Mouse (Mus musculus) cerebellum, adult 11-12 months (tissue): ENCODE results near the gene Cyp2s1.

Experiments used
- DNase-seq: peaks from one replicate; pipeline ENCODE4 v3.0.0; 2022

Cyp2s1 gene

GRCm38 (mm10) chr7:25816241-25816919 lies at the start of gene Cyp2s1:
Cyp2s1 (minus strand) TSS chr7:25816913.
- DNase-seq = no peak

GRCm38 (mm10) chr7:25864861-25865260 lies 48.1 kb upstream of the Cyp2s1 start:
- DNase-seq = no peak

- no peak for DNase-seq
Measured at GRCm38 (mm10) chr7:25863756-25864155, 47.0 kb upstream of the Cyp2s1 start.

- DNase-seq = no peak
Measured at GRCm38 (mm10) chr7:25862365-25862764, 45.7 kb upstream of the Cyp2s1 start.

GRCm38 (mm10) chr7:25859962-25860870 lies 43.5 kb upstream of the Cyp2s1 start:
- DNase-seq = no peak

GRCm38 (mm10) chr7:25855082-25855481 lies 38.4 kb upstream of the Cyp2s1 start:
- no peak for DNase-seq

- DNase-seq = no peak
Measured at GRCm38 (mm10) chr7:25848444-25848812, 31.7 kb upstream of the Cyp2s1 start.

GRCm38 (mm10) chr7:25847722-25848443 lies 31.2 kb upstream of the Cyp2s1 start:
- peak; percentile 51 for DNase-seq

GRCm38 (mm10) chr7:25844885-25845284 lies 28.2 kb upstream of the Cyp2s1 start:
- DNase-seq = no peak

GRCm38 (mm10) chr7:25844423-25844822 lies 27.7 kb upstream of the Cyp2s1 start:
- DNase-seq = no peak

GRCm38 (mm10) chr7:25843492-25843891 lies 26.8 kb upstream of the Cyp2s1 start:
- no peak for DNase-seq

GRCm38 (mm10) chr7:25840908-25841307 lies 24.2 kb upstream of the Cyp2s1 start:
- no peak for DNase-seq

GRCm38 (mm10) chr7:25835188-25835891 lies 18.6 kb upstream of the Cyp2s1 start:
- no peak for DNase-seq

GRCm38 (mm10) chr7:25831557-25832530 lies 15.1 kb upstream of the Cyp2s1 start:
- DNase-seq = no peak

GRCm38 (mm10) chr7:25830251-25830650 lies 13.5 kb upstream of the Cyp2s1 start:
- no peak for DNase-seq

- no peak for DNase-seq
Measured at GRCm38 (mm10) chr7:25827199-25827598, 10.5 kb upstream of the Cyp2s1 start.

GRCm38 (mm10) chr7:25826029-25826428 lies 9.3 kb upstream of the Cyp2s1 start:
- DNase-seq = no peak

- no peak for DNase-seq
Measured at GRCm38 (mm10) chr7:25825043-25825442, 8.3 kb upstream of the Cyp2s1 start.

- DNase-seq = no peak
Measured at GRCm38 (mm10) chr7:25815571-25815970, 1.1 kb downstream of the Cyp2s1 start.

- no peak for DNase-seq
Measured at GRCm38 (mm10) chr7:25814711-25815110, 2.0 kb downstream of the Cyp2s1 start.

GRCm38 (mm10) chr7:25812195-25812594 lies 4.5 kb downstream of the Cyp2s1 start:
- DNase-seq = no peak

- no peak for DNase-seq
Measured at GRCm38 (mm10) chr7:25811716-25812115, 5.0 kb downstream of the Cyp2s1 start.
